Mouse (Mus musculus) lung, embryonic 14.5 days (tissue): ENCODE measurements at regions not wholly inside any gene's neighbourhood (a gene's known extent, or its start where the extent isn't known, plus 50 kb on each side); places are given as distances from the start of the nearest gene placed in this dataset.

ENCODE experiments used
- ATAC-seq: fragments of 200-750 bp; cut with Nextera tagmentation; 2 replicates; pipeline ENCODE4 v1.8.0; 2017; ENCODE audit warnings: mild to moderate bottlenecking, moderate TSS enrichment, moderate library complexity; ENCODE audit not compliant: insufficient read depth
- DNase-seq: peaks from one replicate; pipeline ENCODE4 v3.0.0-alpha.2; 2015
- H3K27ac ChIP-seq: fragments of 300-500 bp; sonication (generic); 2 replicates; pipeline ENCODE4 v1.5.1; 2014; ENCODE audit warnings: low read depth, mild to moderate bottlenecking, moderate library complexity
- H3K27me3 ChIP-seq: fragments of 300-500 bp; sonication (generic); 2 replicates; pipeline ENCODE4 v1.6.1; 2014; ENCODE audit warnings: low read length, control low read depth; ENCODE audit not compliant: insufficient read depth
- H3K36me3 ChIP-seq: fragments of 300-500 bp; sonication (generic); 2 replicates; pipeline ENCODE4 v1.6.1; 2014; ENCODE audit warnings: control low read depth; ENCODE audit not compliant: insufficient read depth
- H3K4me1 ChIP-seq: fragments of 300-500 bp; sonication (generic); 2 replicates; pipeline ENCODE4 v1.6.1; 2014; ENCODE audit warnings: antibody characterized with exemption, control low read depth; ENCODE audit not compliant: insufficient read depth
- H3K4me2 ChIP-seq: fragments of 300-500 bp; sonication (generic); 2 replicates; pipeline ENCODE4 v1.6.1; 2014; ENCODE audit warnings: mild to moderate bottlenecking
- H3K4me3 ChIP-seq: fragments of 300-500 bp; sonication (generic); 2 replicates; pipeline ENCODE4 v1.5.1; 2014; ENCODE audit warnings: low read depth, low read length
- H3K9ac ChIP-seq: fragments of 300-500 bp; sonication (generic); 2 replicates; pipeline ENCODE4 v1.6.1; 2014
- H3K9me3 ChIP-seq: fragments of 300-500 bp; sonication (generic); 2 replicates; pipeline ENCODE4 v1.6.1; 2016; ENCODE audit warnings: low read depth, low read length, control low read depth
- CTCF ChIP-seq: IDR thresholded peaks from 2 replicates; pipeline ENCODE4 v1.5.1; 2016; ENCODE audit warnings: antibody characterized with exemption, low read depth
- whole genome bisulfite sequencing: fragments of 180-500 bp; shearing (Covaris S2); extraction: QIAGEN DNeasy Blood & Tissue Kit; methylation state at CpG from one replicate; pipeline ENCODE4 v1.1.7; 2014; 5-methylcytosine and 5-hydroxymethylcytosine counted together

GRCm38 (mm10) chr5:128483441-128483810 lies 50.5 kb upstream of the Tmem132d start:
- no peak overlapping the region for H3K4me3 ChIP-seq

DNA sequence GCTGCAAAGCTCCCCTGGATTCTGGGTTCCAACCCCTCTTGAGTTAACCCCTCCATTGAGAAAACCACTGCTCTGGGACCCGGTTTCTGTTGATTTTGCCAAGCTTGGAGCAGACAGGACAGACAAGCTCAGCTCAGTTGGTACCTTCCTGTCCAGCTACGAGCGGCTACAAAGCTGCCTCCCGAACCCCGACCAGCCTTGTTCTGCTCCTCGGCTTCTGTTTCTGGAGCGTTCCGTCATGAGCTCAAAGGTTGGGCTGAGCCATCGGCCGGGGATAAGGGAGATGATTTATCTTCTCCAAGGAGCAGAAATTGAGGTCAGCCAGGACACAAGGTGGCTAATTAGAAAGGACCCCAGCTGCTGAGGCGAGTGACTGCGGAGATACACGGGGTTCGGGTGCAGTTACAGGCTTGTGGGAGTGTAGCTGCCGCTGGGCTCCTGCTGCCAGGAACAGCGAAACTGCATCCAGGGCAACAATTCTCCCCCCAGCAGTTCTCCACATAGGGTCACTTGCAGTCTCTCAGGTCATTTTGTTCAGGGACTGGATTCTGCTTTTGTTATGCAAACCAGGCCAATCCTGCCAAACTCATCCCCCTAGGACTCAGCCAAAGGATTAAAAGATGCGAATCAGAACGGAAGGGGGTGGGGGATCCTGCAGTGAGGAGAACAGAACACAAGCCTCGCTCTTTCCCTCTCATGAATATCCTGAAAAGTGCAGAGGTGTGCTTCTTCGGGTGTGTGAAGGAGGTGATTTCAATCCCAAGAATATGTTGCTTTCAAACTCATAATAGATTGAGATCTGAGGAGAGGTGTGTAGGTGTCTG lies 50.0 kb upstream of the Tmem132d start:
- no peak for TF ChIP-seq CTCF
- Histone ChIP-seq H3K4me1 (no peaks in the 10 kb centered on the region), H3K9me3 (no peaks in the 10 kb centered on the region), H3K4me3 (no peak overlapping the region), H3K27me3 (peaks cover 20% of the 10 kb centered on the region), H3K9ac (no peak overlapping the region), H3K36me3 (no peaks in the 10 kb centered on the region), H3K4me2 (no peak overlapping the region), H3K27ac (no peak overlapping the region)
- ATAC-seq (no peak), DNase-seq (no peak)
- 5% methylated on average over 20 of the region's 20 CpGs for WGBS

More at GRCm38 (mm10) chr5:128483441-128483810, 50.5 kb upstream of the Tmem132d start:
- Histone ChIP-seq H3K36me3 (no peaks in the 10 kb centered on the region), H3K4me2 (no peak overlapping the region), H3K27ac (no peak overlapping the region), H3K4me1 (no peaks in the 10 kb centered on the region), H3K9ac (no peak overlapping the region), H3K9me3 (no peaks in the 10 kb centered on the region), H3K27me3 (peaks cover 20% of the 10 kb centered on the region)
- TF ChIP-seq CTCF: no peak
- no peak for DNase-seq
- ATAC-seq: no peak
- 10% methylated on average over 13 of the region's 13 CpGs for WGBS
